Mouse (Mus musculus) Patski (cell line): ENCODE results near the gene Prkcsh. TPM values are rescaled to one million over a fixed set of nuclear protein-coding genes. Genes with fewer than 3 reads are reported as not detected.

ENCODE experiments used
- ATAC-seq: fragments of 100-300 bp; one replicate; pipeline ENCODE4 v1.8.0; 2021
- CTCF ChIA-PET: fragments of 350-600 bp; sonication (Branson Sonifier 250); formaldehyde crosslinking; loops from one replicate; lab custom pipeline; 2022; ENCODE audit warnings: inconsistent platforms; lab: Charles Lee
- POLR2A ChIA-PET: fragments of 350-600 bp; sonication (Branson Sonifier 250); formaldehyde crosslinking; loops from one replicate; lab custom pipeline; 2022; ENCODE audit warnings: antibody characterized with exemption, inconsistent platforms; lab: Charles Lee
- DNase-seq: peaks from one replicate; pipeline ENCODE4 v3.0.0-alpha.2; 2011; ENCODE audit warnings: low read depth, low spot score
- H3K27me3 ChIP-seq: fragments of 371-371 bp; one replicate; pipeline ENCODE4 v1.5.1; 2021
- CTCF ChIP-seq: fragments of 100-300 bp; IDR thresholded peaks from one replicate; pipeline ENCODE4 v1.5.1; 2021
- in situ Hi-C: fragments of 300-500 bp; cut with MboI; formaldehyde crosslinking; loops from 3 replicates; pipeline ENCODE4 v1.11.1; 2018; ENCODE audit warnings: low pct_unique_long_range_greater_than_20kb, mixed read lengths
- polyA plus RNA-seq: library from polyadenylated mRNA; unstranded; gene quantifications from one replicate; pipeline ENCODE4 v1.2.3, GENCODE M21; 2021

Prkcsh gene
- polyA plus RNA-seq, 1 experiment from 2014 or later, result 276 TPM

DNA sequence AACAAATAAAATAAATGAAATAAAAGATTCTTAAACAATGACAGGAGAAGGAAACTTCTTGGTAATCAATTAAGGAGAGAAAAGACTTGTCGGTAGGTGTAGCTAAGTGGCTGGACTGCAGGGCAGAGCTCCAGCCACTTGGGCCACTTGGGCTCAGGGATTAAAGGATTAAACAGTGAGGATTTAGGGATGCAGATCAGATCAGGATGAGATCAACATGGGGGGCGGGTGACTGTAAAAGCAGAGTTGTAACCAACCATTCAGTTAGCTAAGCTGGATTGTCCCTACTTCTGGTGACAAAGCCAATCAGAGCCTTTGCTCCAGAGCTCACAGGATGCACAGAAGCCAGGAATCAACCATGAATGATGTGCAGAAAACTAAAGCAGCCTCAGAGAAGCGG lies 18.7 kb upstream of the Prkcsh start:
- in situ Hi-C loops, result no loop called here
- H3K27me3 ChIP-seq, result no peaks in the 10 kb centered on the region
- TF ChIP-seq CTCF, result no peak
- POLR2A ChIA-PET, result no interaction called here
- ATAC-seq (no peak), DNase-seq (no peak)
- CTCF ChIA-PET, result no interaction called here

DNA sequence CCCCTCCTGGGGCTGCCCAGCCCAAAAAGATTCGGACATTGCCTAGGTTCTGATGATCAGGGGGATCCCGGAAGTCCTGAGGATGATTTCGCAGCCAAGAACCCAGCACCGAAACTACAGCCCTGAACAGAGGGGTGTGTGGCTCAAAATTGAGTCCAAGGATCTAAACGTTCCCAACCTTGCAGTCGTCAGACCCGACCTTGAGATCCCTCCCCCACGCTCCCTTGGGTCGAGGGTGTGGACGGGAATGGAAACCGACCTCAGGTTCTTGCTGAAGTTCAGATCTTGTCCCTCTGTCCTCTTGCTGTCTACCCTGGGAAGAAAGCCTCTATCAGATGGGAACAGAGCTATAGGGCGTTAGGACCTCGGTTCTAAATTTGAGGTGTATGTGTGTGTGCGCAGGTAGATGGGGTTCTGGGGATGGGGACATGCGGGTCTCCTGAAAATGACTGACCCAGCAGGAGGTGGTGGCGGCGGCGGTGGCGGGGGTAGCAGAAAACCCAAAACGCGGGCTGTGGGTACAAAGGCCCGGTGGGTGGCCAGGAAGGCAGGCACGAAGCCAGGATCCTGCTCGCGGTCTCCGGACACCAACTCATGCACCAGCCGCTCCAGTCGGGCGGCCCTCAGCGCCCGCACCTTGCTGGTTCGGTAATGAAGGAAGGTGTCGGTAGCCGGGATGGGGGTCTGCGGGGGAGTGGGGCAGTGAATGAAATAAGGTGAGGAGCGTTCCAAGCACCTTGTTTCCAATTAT lies 14.8 kb upstream of the Prkcsh start:
- no peak for TF ChIP-seq CTCF
- no peak for DNase-seq
- in situ Hi-C loops, result no loop called here
- ChIA-PET CTCF (interaction anchor here (1.2 to 1.4 kb wide), 2 partner anchors 9 to 24 kb away, joined by 4 to 5 read pairs; no protein-coding TSS in a partner anchor), POLR2A (no interaction called here)
- ATAC-seq, result no peak
- no peaks in the 10 kb centered on the region for H3K27me3 ChIP-seq

DNA sequence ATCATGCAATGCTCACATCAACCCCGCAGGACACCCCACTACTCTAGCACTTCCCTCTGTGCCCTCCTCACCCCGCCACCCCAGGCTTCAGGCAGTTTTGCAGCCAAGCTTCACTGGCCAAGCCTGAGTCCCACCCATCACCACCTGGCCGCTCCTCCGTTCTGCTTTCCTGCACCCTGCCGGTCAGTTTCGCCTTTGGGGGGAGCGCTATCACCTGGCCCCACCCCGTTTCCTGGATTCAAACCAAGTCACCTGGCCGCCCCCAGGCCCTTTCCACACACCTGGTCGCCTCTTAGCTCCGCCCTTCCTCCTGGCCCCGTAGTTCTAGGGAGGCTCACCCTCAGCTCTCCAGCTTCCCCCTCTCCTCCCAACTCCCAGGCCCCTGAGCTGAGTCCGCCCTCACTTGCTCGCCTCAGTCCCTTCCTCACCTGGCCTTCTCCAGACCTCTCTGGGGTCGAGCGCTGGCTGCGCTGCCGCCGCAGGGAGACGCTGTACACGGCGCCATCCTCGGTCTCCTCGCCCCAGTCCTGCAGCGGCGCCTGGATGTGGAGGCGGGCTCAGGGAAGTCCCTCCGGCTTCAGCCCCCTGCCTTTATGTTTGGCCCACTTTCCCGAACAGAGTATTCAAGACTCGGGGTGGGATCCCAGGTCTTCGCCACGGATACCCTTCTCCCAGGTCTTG lies 14.0 kb upstream of the Prkcsh start:
- DNase-seq (no peak), ATAC-seq (peak; percentile 44)
- TF ChIP-seq CTCF, result no peak
- ChIA-PET CTCF (interaction anchor here (1.2 to 1.4 kb wide), 2 partner anchors 10 to 25 kb away, joined by 4 to 5 read pairs; no protein-coding TSS in a partner anchor), POLR2A (interaction anchor here (1.3 kb wide), 1 partner anchor 14 kb away, joined by 3 read pairs; the partner anchor contains the start of genes Ccdc151 and Prkcsh)
- in situ Hi-C loops, result no loop called here
- no peaks in the 10 kb centered on the region for H3K27me3 ChIP-seq

DNA sequence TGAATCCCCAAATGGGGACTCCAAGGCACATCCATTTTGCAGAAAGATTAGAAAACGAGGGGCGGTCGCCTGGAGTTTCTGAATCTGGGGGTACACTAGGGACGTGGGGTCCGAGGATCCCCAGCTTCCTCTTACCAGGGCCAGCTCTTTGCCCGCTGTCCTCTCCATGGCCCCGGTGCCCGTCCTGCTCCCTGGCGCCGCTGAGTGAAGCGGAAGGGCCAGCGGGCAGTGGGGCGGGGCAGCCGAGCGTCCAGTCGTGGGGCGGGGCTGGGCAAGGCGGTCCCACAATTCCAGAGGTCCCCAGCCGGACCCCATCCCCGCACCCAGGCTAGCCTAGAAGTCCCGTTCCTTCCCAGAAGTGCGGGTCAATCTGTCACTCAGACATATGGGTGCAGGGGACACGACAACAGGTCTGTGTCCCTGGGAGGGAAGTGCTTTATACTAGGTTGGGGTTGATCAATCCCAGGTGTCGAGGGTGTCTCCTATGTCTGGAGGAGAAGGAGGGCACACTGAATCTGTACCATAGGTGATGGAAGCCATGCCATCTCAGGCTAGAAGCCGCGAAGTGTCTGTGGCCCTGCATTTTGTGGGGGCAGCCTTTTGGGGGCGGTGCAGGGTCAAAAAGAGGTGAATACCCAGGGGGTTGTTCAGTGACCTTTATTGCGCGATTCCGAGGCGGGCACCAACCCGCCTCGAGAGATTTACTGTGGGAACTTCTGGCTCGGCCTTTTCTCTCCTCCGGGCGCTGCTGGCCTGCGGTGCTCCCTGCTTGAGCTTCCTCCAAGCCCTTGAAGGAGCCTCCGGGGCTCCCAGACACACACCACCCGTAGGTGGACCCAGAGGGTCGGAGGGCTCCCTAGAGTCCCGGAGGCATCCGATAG lies 13.1 kb upstream of the Prkcsh start, which contains the start of gene Rgl3:
Rgl3 (minus strand) TSS at position 217 of the 881 bp plus-strand sequence.
- in situ Hi-C loops, result no loop called here
- CTCF ChIA-PET, result interaction anchor here (1.2 to 1.4 kb wide), 2 partner anchors 11 to 26 kb away, joined by 4 to 5 read pairs; no protein-coding TSS in a partner anchor
- DNase-seq, result no peak
- no peaks in the 10 kb centered on the region for H3K27me3 ChIP-seq
- no peak for TF ChIP-seq CTCF
- peak; percentile 82 for ATAC-seq
- POLR2A ChIA-PET, result interaction anchor here (1.3 kb wide), 1 partner anchor 13 kb away, joined by 3 read pairs; the partner anchor contains the start of genes Ccdc151 and Prkcsh

DNA sequence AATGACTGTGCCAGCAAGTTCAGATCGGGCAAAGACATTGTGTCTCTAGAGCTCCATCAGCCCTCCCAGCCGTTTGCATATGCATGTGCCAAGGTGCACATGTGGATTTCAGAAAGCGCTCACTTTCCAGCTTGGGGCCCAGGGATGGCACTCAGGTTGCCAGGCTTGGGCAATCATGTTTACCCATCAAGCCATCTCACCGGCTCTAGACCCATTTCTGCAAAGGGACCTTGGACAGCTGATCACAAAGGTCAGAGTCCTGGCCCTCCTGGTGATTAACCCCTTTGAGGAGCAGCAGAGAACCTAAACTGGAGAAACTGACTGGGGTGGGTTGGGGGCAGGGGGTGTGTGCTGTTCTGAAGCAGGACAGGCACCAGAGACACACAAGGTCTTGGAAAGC lies 10.4 kb upstream of the Prkcsh start:
- H3K27me3 ChIP-seq, result no peaks in the 10 kb centered on the region
- in situ Hi-C loops, result no loop called here
- POLR2A ChIA-PET, result interaction anchor here (0.5 kb wide), 1 partner anchor 81 kb away, joined by 3 read pairs; no protein-coding TSS in a partner anchor
- DNase-seq (no peak), ATAC-seq (no peak)
- TF ChIP-seq CTCF, result no peak
- CTCF ChIA-PET, result interaction anchor here (1.4 kb wide), 1 partner anchor 14 kb away, joined by 3 read pairs; no protein-coding TSS in a partner anchor

DNA sequence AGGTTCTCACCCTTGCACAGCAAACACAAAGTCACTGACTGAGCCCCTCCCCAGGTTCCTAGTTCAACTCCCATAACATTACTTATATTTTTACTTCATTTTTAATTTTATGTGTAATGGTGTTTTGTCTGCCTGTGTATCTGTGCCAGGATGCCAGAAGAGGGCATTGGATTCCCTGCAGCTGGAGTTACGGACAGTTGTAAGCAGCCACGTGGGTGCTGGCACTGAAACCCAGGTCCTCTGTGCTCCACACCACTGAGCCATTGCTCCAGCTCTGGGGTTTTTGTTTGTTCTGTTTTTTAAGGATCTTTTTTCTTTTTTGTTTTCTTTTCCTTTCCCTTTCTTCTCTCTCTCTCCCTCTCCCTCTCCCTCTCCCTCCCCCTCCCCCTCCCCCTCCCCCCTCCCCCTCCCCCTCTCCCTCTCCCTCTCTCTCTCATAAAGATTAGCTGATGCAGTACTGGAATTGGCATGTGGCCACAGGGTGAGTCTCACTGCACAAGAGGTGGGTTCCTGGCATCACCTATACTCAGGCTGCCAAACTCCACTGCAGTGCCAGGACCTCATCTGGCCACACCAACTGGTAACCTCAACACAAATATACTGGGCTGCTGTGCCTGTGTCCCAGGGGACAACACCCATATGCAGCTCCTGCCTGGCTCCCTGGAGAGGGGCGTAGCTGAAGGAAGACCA lies 6.3 kb upstream of the Prkcsh start:
- H3K27me3 ChIP-seq, result no peaks in the 10 kb centered on the region
- ChIA-PET CTCF (no interaction called here), POLR2A (no interaction called here)
- in situ Hi-C loops, result no loop called here
- DNase-seq (no peak), ATAC-seq (no peak)
- TF ChIP-seq CTCF, result no peak

DNA sequence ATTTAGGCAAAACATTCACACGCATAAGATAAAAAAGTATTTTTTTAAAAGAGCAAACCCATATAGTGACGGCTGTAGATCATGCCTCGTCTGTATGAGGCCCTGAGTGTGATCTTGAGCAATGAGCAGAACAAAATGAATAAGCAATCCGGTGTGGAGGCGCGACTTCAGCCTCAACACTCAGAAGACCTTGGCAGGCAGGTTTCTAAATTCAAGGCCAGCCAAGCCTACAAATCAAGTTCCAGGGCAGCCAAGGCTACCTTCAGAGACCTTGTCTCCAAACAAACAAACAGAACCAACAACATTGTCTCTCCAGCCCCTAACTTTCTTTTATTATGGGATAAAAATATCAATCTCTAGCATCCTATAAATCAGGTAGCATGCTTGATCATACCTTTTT lies 2.3 kb upstream of the Prkcsh start:
- in situ Hi-C loops, result no loop called here
- no peak for TF ChIP-seq CTCF
- H3K27me3 ChIP-seq, result no peaks in the 10 kb centered on the region

DNA sequence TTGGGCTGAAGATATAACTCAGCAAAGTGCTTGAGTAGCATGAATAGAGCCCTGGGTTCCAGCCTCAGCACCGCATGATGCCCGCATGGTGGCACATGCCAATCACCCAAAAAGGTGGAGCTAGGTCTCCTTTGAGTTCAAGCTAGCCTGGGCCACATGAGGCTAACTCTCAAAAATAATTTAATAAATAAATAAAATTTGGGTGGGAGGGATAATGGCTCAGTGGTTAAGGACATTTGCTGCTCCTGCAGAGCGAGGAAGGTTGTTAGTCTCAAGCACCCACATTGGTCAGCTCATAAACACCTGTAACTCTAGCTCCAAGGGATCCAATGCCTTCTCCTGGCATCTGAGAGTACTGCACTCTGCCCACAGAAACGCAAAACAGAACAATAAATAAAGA lies 973 bp upstream of the Prkcsh start:
- TF ChIP-seq CTCF, result no peak
- no peaks in the 10 kb centered on the region for H3K27me3 ChIP-seq
- in situ Hi-C loops, result no loop called here

More for the DNA sequence above, 2.3 kb upstream of the Prkcsh start:
- no peak for ATAC-seq
- no peak for DNase-seq
- ChIA-PET CTCF (interaction anchor here (1.2 kb wide), 1 partner anchor 138 kb away, joined by 3 read pairs; no protein-coding TSS in a partner anchor), POLR2A (no interaction called here)

DNA sequence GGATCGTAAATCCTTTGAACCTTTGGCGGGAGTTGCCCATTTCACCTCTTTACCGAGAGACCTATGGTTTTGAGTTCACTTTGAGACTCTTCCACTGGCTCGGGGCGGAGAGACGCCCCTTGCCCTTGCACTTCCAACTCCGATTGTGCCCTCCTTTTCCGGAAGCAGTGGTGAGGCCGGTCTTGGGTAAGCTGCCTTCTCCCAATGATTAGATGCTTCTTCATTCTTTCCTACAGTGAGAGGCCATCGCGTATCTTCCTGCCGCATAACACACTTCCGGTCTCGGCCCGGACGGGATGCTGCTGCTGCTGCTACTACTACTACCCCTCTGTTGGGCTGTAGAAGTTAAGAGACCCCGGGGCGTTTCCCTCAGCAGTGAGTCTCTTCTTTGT lies 553 bp downstream of the Prkcsh start:
- TF ChIP-seq CTCF, result no peak
- ChIA-PET POLR2A (interaction anchor here (0.7 to 1.5 kb wide), 3 partner anchors 14 to 51 kb away, joined by 3 to 4 read pairs (median 3); partner anchors contain the start of gene Rgl3), CTCF (interaction anchor here (1.2 kb wide), 1 partner anchor 140 kb away, joined by 3 read pairs; no protein-coding TSS in a partner anchor)
- no peak for ATAC-seq
- in situ Hi-C loops, result no loop called here
- H3K27me3 ChIP-seq, result no peaks in the 10 kb centered on the region
- DNase-seq, result no peak

More for the DNA sequence above, 973 bp upstream of the Prkcsh start:
- no peak for DNase-seq
- ATAC-seq, result no peak
- CTCF ChIA-PET, result interaction anchor here (1.3 kb wide), 1 partner anchor 46 kb away, joined by 4 read pairs; the partner anchor contains the start of gene Swsap1
- POLR2A ChIA-PET, result no interaction called here
